Mouse (Mus musculus) MEL (cell line): ENCODE data around the gene Celsr1. TPM values are rescaled to one million over a fixed set of nuclear protein-coding genes. Genes with fewer than 3 reads are reported as not detected.

Source experiments
- DNase-seq: peaks from one replicate; pipeline ENCODE4 v3.0.0; 2011; ENCODE audit warnings: low read depth, low spot score
- H3K27ac ChIP-seq: 2 replicates; pipeline ENCODE4 v1.5.1; 2012; ENCODE audit warnings: low read depth, mild to moderate bottlenecking, control low read depth, low read length, moderate library complexity; ENCODE audit not compliant: control insufficient read depth
- H3K27me3 ChIP-seq, 2 experiments: fragments of 150-350 bp in 1 of 2; sonication (generic) in 1 of 2; 2 replicates each; pipeline ENCODE4 v1.6.1; 2012; ENCODE audit warnings: low read length in 2 of 2, mild to moderate bottlenecking in 2 of 2, improper control_type of control experiment in 1 of 2, moderate library complexity in 1 of 2; ENCODE audit not compliant: insufficient read depth in 2 of 2, control insufficient read depth in 1 of 2
- H3K36me3 ChIP-seq, 2 experiments: 2 replicates each; pipeline ENCODE4 v1.6.1; 2012 to 2014; ENCODE audit warnings: low read length in 2 of 2, improper control_type of control experiment in 1 of 2, inconsistent platforms in 1 of 2, mild to moderate bottlenecking in 1 of 2; ENCODE audit not compliant: insufficient read depth in 2 of 2, control insufficient read depth in 1 of 2
- H3K4me1 ChIP-seq, 2 experiments: fragments of 150-350 bp in 1 of 2; sonication (generic) in 1 of 2; 2 replicates each; pipeline ENCODE4 v1.6.1; 2012; ENCODE audit warnings: low read length in 2 of 2, improper control_type of control experiment in 1 of 2, mild to moderate bottlenecking in 1 of 2; ENCODE audit not compliant: insufficient read depth in 2 of 2, control insufficient read depth in 1 of 2
- H3K4me3 ChIP-seq, 2 experiments: fragments of 150-350 bp in 1 of 2; sonication (generic) in 1 of 2; 2 replicates each; pipeline ENCODE4 v1.5.1; 2012; ENCODE audit warnings: low read depth in 2 of 2, low read length in 2 of 2, mild to moderate bottlenecking in 2 of 2, moderate library complexity in 2 of 2, control low read depth in 1 of 2, improper control_type of control experiment in 1 of 2; ENCODE audit not compliant: control insufficient read depth in 1 of 2, insufficient read depth in 1 of 2
- H3K79me2 ChIP-seq: 2 replicates; pipeline ENCODE4 v1.6.1; 2012; ENCODE audit warnings: mild to moderate bottlenecking, low read length, moderate library complexity; ENCODE audit not compliant: control insufficient read depth, poor library complexity, insufficient read depth
- H3K9ac ChIP-seq: 2 replicates; pipeline ENCODE4 v1.6.1; 2012; ENCODE audit warnings: low read depth, mild to moderate bottlenecking, control low read depth, low read length, moderate library complexity; ENCODE audit not compliant: control insufficient read depth, poor library complexity, severe bottlenecking
- H3K9me3 ChIP-seq: fragments of 150-350 bp; sonication (generic); replicated peaks from 2 replicates; pipeline ENCODE4 v1.6.1; 2012; ENCODE audit warnings: mild to moderate bottlenecking, low read length, improper control_type of control experiment, moderate library complexity; ENCODE audit not compliant: insufficient read depth
- CHD1 ChIP-seq: IDR thresholded peaks from 2 replicates; pipeline ENCODE4 v1.6.1; 2012; ENCODE audit warnings: low read depth, mild to moderate bottlenecking, inconsistent platforms, low read length, improper control_type of control experiment
- E2F4 ChIP-seq: IDR thresholded peaks from 2 replicates; pipeline ENCODE4 v1.6.1; 2011; ENCODE audit warnings: low read depth, low read length, improper control_type of control experiment, borderline replicate concordance
- EP300 ChIP-seq, 2 experiments: IDR thresholded peaks; 2 replicates each; pipeline ENCODE4 v1.6.1; 2011; ENCODE audit warnings: improper control_type of control experiment in 2 of 2, low read length in 2 of 2, low read depth in 1 of 2, mild to moderate bottlenecking in 1 of 2
- HCFC1 ChIP-seq: IDR thresholded peaks from 2 replicates; pipeline ENCODE4 v1.6.1; 2012; ENCODE audit warnings: low read depth, mild to moderate bottlenecking, inconsistent platforms, low read length, improper control_type of control experiment, moderate library complexity
- JUND ChIP-seq: IDR thresholded peaks from 2 replicates; pipeline ENCODE4 v1.6.1; 2011; ENCODE audit warnings: low read depth, mild to moderate bottlenecking, improper control_type of control experiment, low read length
- MAZ ChIP-seq: IDR thresholded peaks from 2 replicates; pipeline ENCODE4 v1.6.1; 2012; ENCODE audit warnings: low read depth, mild to moderate bottlenecking, inconsistent platforms, low read length, improper control_type of control experiment
- MXI1 ChIP-seq: IDR thresholded peaks from 2 replicates; pipeline ENCODE4 v1.6.1; 2011; ENCODE audit warnings: mild to moderate bottlenecking, low read depth, low read length, improper control_type of control experiment
- MYC ChIP-seq: IDR thresholded peaks from 2 replicates; pipeline ENCODE4 v1.6.1; 2011; ENCODE audit warnings: low read depth, mild to moderate bottlenecking, low read length, improper control_type of control experiment, moderate library complexity
- POLR2AphosphoS5 ChIP-seq: IDR thresholded peaks from 2 replicates; pipeline ENCODE4 v1.6.1; 2012; ENCODE audit warnings: low read depth, borderline replicate concordance, mild to moderate bottlenecking, inconsistent platforms, low read length, moderate library complexity, mixed read lengths
- RCOR1 ChIP-seq: IDR thresholded peaks from 2 replicates; pipeline ENCODE4 v1.6.1; 2012; ENCODE audit warnings: low read depth, mild to moderate bottlenecking, inconsistent platforms, low read length, improper control_type of control experiment
- TCF12 ChIP-seq: IDR thresholded peaks from 2 replicates; pipeline ENCODE4 v1.6.1; 2014; ENCODE audit warnings: low read depth, mild to moderate bottlenecking, inconsistent platforms, low read length, improper control_type of control experiment, moderate library complexity
- USF1 ChIP-seq: IDR thresholded peaks from 2 replicates; pipeline ENCODE4 v1.6.1; 2014; ENCODE audit warnings: low read depth, mild to moderate bottlenecking, inconsistent platforms, low read length, improper control_type of control experiment, moderate library complexity
- ZKSCAN1 ChIP-seq: IDR thresholded peaks from 2 replicates; pipeline ENCODE4 v1.6.1; 2012; ENCODE audit warnings: low read depth, mild to moderate bottlenecking, inconsistent platforms, low read length, improper control_type of control experiment, moderate library complexity
- polyA plus RNA-seq, 2 experiments: library from polyadenylated mRNA; stranded (reverse) in 1 of 2; unstranded in 1 of 2; fragments of >175 nt in 1 of 2; fragments of >200 nt in 1 of 2; gene quantifications; 2 replicates each; pipeline versions ENCODE4 v1.2.1 to v1.2.4; 2012; ENCODE audit warnings: low replicate concordance in 2 of 2, low read depth in 1 of 2; ENCODE audit not compliant: insufficient read length in 2 of 2, insufficient read depth in 1 of 2, missing spikeins in 1 of 2
- total RNA-seq: library from RNA; depleted of rRNA; stranded (reverse); fragments of 300-350 nt; gene quantifications from 2 replicates; pipeline ENCODE4 v1.2.3, GENCODE M21; 2012

Gene Celsr1
- total and polyA plus RNA-seq, 3 experiments, result 0.12 to 0.42 TPM; not detected in 1

GRCm38 (mm10) chr15:86015026-86015425, 18.6 kb downstream of the Celsr1 start:
- H3K9ac ChIP-seq, result no peak overlapping the region
- peak overlapping the region; percentile 27; the same call in 1 of the 2 replicates for H3K27ac ChIP-seq
- H3K4me3 ChIP-seq, result no peak overlapping the region
- H3K36me3 ChIP-seq, result peaks cover 0 to 16% of the 10 kb centered on the region in 2 experiments; a peak in 2 of 4 replicates
- H3K79me2 ChIP-seq, result no peaks in the 10 kb centered on the region; the same call in 1 of the 2 replicates
- no peaks in the 10 kb centered on the region for H3K9me3 ChIP-seq
- peaks cover 13 to 19% of the 10 kb centered on the region in 2 experiments for H3K4me1 ChIP-seq
- peak; percentile 45 for DNase-seq
- TF ChIP-seq EP300 (IDR thresholded peaks at IDR 0.05; ENCODE audit: low read depth in 1 of 2, low read length in 2 of 2) (0 out of 4 replicates have a peak, but pooled peaks of 1 of the 2 experiments have one; percentile 9), CHD1 (no peak)
- no peaks in the 10 kb centered on the region for H3K27me3 ChIP-seq

GRCm38 (mm10) chr15:86013656-86014055, 19.9 kb downstream of the Celsr1 start:
- Histone ChIP-seq H3K27ac (peak overlapping the region; percentile 18; the same call in 1 of the 2 replicates), H3K9me3 (no peaks in the 10 kb centered on the region), H3K79me2 (no peaks in the 10 kb centered on the region; the same call in 1 of the 2 replicates), H3K36me3 (peaks cover 0 to 16% of the 10 kb centered on the region in 2 experiments; a peak in 2 of 4 replicates), H3K4me3 (peak overlapping the region; percentile 5 to 18; a peak in 2 of 4 replicates), H3K27me3 (no peaks in the 10 kb centered on the region), H3K4me1 (peaks cover 13 to 19% of the 10 kb centered on the region in 2 experiments), H3K9ac (0 out of 2 replicates have a peak overlapping the region, but pooled peaks have one; percentile 0)
- no peak for DNase-seq
- TF ChIP-seq RCOR1, result 0 out of 2 replicates have a peak, but pooled peaks have one; percentile 2
- TF ChIP-seq USF1, result 0 out of 2 replicates have a peak, but pooled peaks have one; percentile 19
- TF ChIP-seq MYC, result 0 out of 2 replicates have a peak, but pooled peaks have one; percentile 48
- TF ChIP-seq TCF12, result 0 out of 2 replicates have a peak, but pooled peaks have one; percentile 20
- no peak for TF ChIP-seq E2F4

- H3K4me3 ChIP-seq, result peak overlapping the region; percentile 5 to 18; a peak in 1 of 4 replicates
- H3K9ac ChIP-seq, result 0 out of 2 replicates have a peak overlapping the region, but pooled peaks have one; percentile 0
- DNase-seq, result no peak
- H3K4me1 ChIP-seq, result peaks cover 13 to 19% of the 10 kb centered on the region in 2 experiments
- TF ChIP-seq MXI1, result no peak
- no peak for TF ChIP-seq ZKSCAN1
- no peak for TF ChIP-seq JUND
- no peak for TF ChIP-seq POLR2AphosphoS5
- no peak for TF ChIP-seq MAZ
- TF ChIP-seq HCFC1, result no peak
- H3K27ac ChIP-seq, result 0 out of 2 replicates have a peak overlapping the region, but pooled peaks have one; percentile 1
- no peaks in the 10 kb centered on the region for H3K9me3 ChIP-seq
- peaks cover 0 to 16% of the 10 kb centered on the region in 2 experiments; a peak in 2 of 4 replicates for H3K36me3 ChIP-seq
- no peaks in the 10 kb centered on the region for H3K27me3 ChIP-seq
- H3K79me2 ChIP-seq, result no peaks in the 10 kb centered on the region; the same call in 1 of the 2 replicates
Measured at GRCm38 (mm10) chr15:86013130-86013529, 20.4 kb downstream of the Celsr1 start.
